Mouse (Mus musculus): Measurements from ENCODE around the gene Gjb3. TPM values are rescaled to one million over a fixed set of nuclear protein-coding genes. Genes with fewer than 3 reads are reported as not detected.

The Gjb3 gene
- polyA plus RNA-seq, 2 experiments from 2014 or later = not detected

DNA sequence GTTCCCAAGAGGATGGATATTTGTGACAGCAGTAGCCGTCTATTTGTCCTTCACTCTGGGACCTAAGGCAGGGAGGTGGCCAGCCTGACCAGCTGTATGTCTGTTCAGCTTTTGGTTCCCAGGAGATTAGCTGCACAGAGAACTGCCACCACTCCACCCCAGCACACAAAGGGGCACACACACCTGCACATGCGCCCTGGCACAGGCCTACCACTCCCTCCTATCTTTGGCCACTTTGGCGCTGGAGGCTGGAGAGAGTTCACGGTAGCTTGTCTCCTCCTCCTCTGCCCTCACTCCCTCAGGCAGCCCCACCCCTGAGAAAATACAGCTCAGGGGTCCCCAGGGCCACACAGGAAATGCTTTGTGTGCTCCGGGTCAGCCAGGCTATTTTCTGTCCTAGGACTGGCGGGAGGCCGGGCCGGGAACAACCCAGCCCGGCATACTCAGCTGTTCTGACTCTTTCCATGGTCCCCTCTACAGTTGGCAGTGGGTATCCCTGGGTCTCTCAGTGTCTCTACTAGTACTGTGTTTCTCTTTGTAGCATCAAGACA lies 52.1 kb downstream of the Gjb3 start:
- no peak for ATAC-seq

Other genes with a start within 250 kb of the Gjb3 start
- gene Tmem35b, start 207.2 kb downstream of the Gjb3 start, polyA plus RNA-seq (2017; shearing (Covaris generic)) = 10 to 100 TPM; 13.9 to 16.6 TPM
- not detected for gene Dlgap3, start 161.6 kb downstream of the Gjb3 start, polyA plus RNA-seq (2017; shearing (Covaris generic))
- 10 to 100 TPM; 42.1 to 43.4 TPM for gene Smim12, start 87.1 kb downstream of the Gjb3 start, polyA plus RNA-seq (2017; shearing (Covaris generic))
- gene Gja4, start 16.8 kb downstream of the Gjb3 start, polyA plus RNA-seq (2017; shearing (Covaris generic)) = not detected
- gene Gjb4, start 23.2 kb upstream of the Gjb3 start, polyA plus RNA-seq (2017; shearing (Covaris generic)) = not detected
- not detected for gene Gjb5, start 27.3 kb upstream of the Gjb3 start, polyA plus RNA-seq (2017; shearing (Covaris generic))

Measured in activated CD4-positive, CD25-positive, alpha-beta regulatory T cell, adult 4 months (primary cell).